9 mouse cellular contexts compared by ENCODE assay signal in genomic region chr7:90386885-90387459, GRCm38 (mm10). TPM values are rescaled to one million over a fixed set of nuclear protein-coding genes. Genes with fewer than 3 reads are reported as not detected.
A peak's percentile ranks its signal among the peaks of the same experiment; 100 is the strongest.
DNase-seq lines count a peak whose midpoint lies in the region; ATAC-seq and TF ChIP-seq lines count a peak whose summit lies in the region.
"Had no signal": no experiment of that assay in that cellular context is flagged by ENCODE, and none has a peak within 500 bp of the region (broad histone marks: within the 10 kb centered on the region; RNA-seq: fewer than 3 reads in every experiment).

No protein-coding gene starts in this region.

- H3K4me3 ChIP-seq in CH12.LX (replicated peaks in 1 of 3; ENCODE audit: low read depth in 2 of 3, low read length in 2 of 3, poor library complexity in 1 of 3), result no peak overlapping the region
- 0 out of 2 replicates have a peak overlapping the region, but pooled peaks have one; percentile 5 for H3K4me3 ChIP-seq in brown adipose tissue, adult 24 weeks (ENCODE audit: insufficient read depth, low read depth, low read length)
- H3K4me3 ChIP-seq in layer of hippocampus, adult 2 months, result peak overlapping the region; percentile 57
- H3K4me3 ChIP-seq in midbrain, embryonic 16.5 days (ENCODE audit: low read depth, low read length), result peak overlapping the region; percentile 36
- H3K4me3 ChIP-seq: liver, embryonic 13.5 days had no signal

- no peak overlapping the region for H3K27ac ChIP-seq in CH12.LX (ENCODE audit: insufficient read depth, low read depth)
- no peak overlapping the region for H3K27ac ChIP-seq in brown adipose tissue, adult 24 weeks (replicated peaks; ENCODE audit: low read depth, low read length)
- H3K27ac ChIP-seq in layer of hippocampus, adult 2 months, result peak overlapping the region; percentile 79
- H3K27ac ChIP-seq in midbrain, embryonic 16.5 days (ENCODE audit: low read length), result peak overlapping the region; percentile 14; the same call in 1 of the 2 replicates
- H3K27ac ChIP-seq: liver, embryonic 13.5 days had no signal

- dilution Hi-C loops in CH12.LX (cut with MboI; ENCODE audit: extremely low pct_ligation_motif_present, extremely low pct_unique_long_range_greater_than_20kb, low sequenced_read_pairs), result no loop called here

- no peaks in the 10 kb centered on the region for H3K9me3 ChIP-seq in CH12.LX (replicated peaks; ENCODE audit: low read length)
- no peaks in the 10 kb centered on the region for H3K9me3 ChIP-seq in midbrain, embryonic 16.5 days (replicated peaks; ENCODE audit: control insufficient read depth, low read length, poor library complexity, severe bottlenecking)
- H3K9me3 ChIP-seq: liver, embryonic 13.5 days had no signal

- no peaks in the 10 kb centered on the region for H3K4me1 ChIP-seq in CH12.LX (ENCODE audit: control insufficient read depth in 1 of 2, insufficient read depth in 2 of 2)
- H3K4me1 ChIP-seq in brown adipose tissue, adult 24 weeks (ENCODE audit: control insufficient read depth, insufficient read depth, insufficient read length, low read length), result no peaks in the 10 kb centered on the region
- peaks cover 4% of the 10 kb centered on the region for H3K4me1 ChIP-seq in midbrain, embryonic 16.5 days (ENCODE audit: control insufficient read depth, insufficient read depth, low read length)
- H3K4me1 ChIP-seq: liver, embryonic 13.5 days had no signal

- TF ChIP-seq POLR2A in CH12.LX (IDR thresholded peaks at IDR 0.05; ENCODE audit: low read depth, low read length), result no peak

- in situ Hi-C loops in CH12.LX (cut with MboI; ENCODE audit: low pct_ligation_motif_present, low pct_unique_long_range_greater_than_20kb, low sequenced_read_pairs), result no loop called here

- ATAC-seq in midbrain, embryonic 16.5 days, result peak; percentile 90

- TF ChIP-seq CTCF in CH12.LX (conservative IDR thresholded peaks at IDR 0.05 in 1 of 2, IDR thresholded peaks at IDR 0.05 in 1 of 2; ENCODE audit: low read depth in 2 of 2, low read length in 2 of 2), result no peak
- TF ChIP-seq CTCF in layer of hippocampus, adult 2 months (conservative IDR thresholded peaks at IDR 0.05), result no peak

- H3K79me2 ChIP-seq in CH12.LX (replicated peaks; ENCODE audit: control insufficient read depth, extremely low read depth, insufficient read depth, poor library complexity, severe bottlenecking), result no peaks in the 10 kb centered on the region

- WGBS in midbrain, embryonic 16.5 days, result 2% methylated on average over 8 of the region's 8 CpGs

- H3K27me3 ChIP-seq in CH12.LX (replicated peaks), result no peaks in the 10 kb centered on the region
- H3K27me3 ChIP-seq in midbrain, embryonic 16.5 days (ENCODE audit: control insufficient read depth, insufficient read depth, low read depth, low read length), result no peaks in the 10 kb centered on the region

- H3K36me3 ChIP-seq in CH12.LX (replicated peaks in 1 of 2; ENCODE audit: control insufficient read depth in 1 of 2, insufficient read depth in 1 of 2, low read length in 1 of 2), result no peaks in the 10 kb centered on the region
- H3K36me3 ChIP-seq in midbrain, embryonic 16.5 days (ENCODE audit: control insufficient read depth, insufficient read depth, low read length), result no peaks in the 10 kb centered on the region
- H3K36me3 ChIP-seq: liver, embryonic 13.5 days had no signal

- peak overlapping the region; percentile 2 for H3K4me2 ChIP-seq in CH12.LX (ENCODE audit: insufficient read depth, low read depth, poor library complexity, severe bottlenecking)
- H3K4me2 ChIP-seq in midbrain, embryonic 16.5 days (ENCODE audit: low read length), result peak overlapping the region; percentile 50
- H3K4me2 ChIP-seq: liver, embryonic 13.5 days had no signal

- DNase-seq in CH12.LX (ENCODE audit: extremely low read depth), result no peak
- DNase-seq in frontal cortex, postnatal 36 days (ENCODE audit: low spot score in 2 of 2), result peak; percentile 68 to 83
- peak; percentile 53 to 63 for DNase-seq in layer of hippocampus, adult 2 months (ENCODE audit: low spot score in 2 of 2)
- no peak for DNase-seq in urinary bladder, postnatal 14 days (ENCODE audit: low spot score)
- DNase-seq in adrenal gland, postnatal 25 days, result no peak
- DNase-seq in thymus, postnatal 14 days, result no peak
- DNase-seq: liver, embryonic 13.5 days had no signal

- TF ChIP-seq RAD21 in CH12.LX (IDR thresholded peaks at IDR 0.05; ENCODE audit: low read depth, low read length), result no peak

- H3K9ac ChIP-seq in CH12.LX (ENCODE audit: insufficient read depth, low read depth), result peak overlapping the region; percentile 32; the same call in 1 of the 2 replicates
- 0 out of 2 replicates have a peak overlapping the region, but pooled peaks have one; percentile 8 for H3K9ac ChIP-seq in midbrain, embryonic 16.5 days (ENCODE audit: low read depth, low read length)
- H3K9ac ChIP-seq: liver, embryonic 13.5 days had no signal

- TF ChIP-seq EP300 in CH12.LX (IDR thresholded peaks at IDR 0.05; ENCODE audit: low read length), result no peak

TF ChIP-seq in CH12.LX, 34 proteins besides CTCF, POLR2A, EP300 and RAD21:
- TF ChIP-seq GABPA (IDR thresholded peaks at IDR 0.05; ENCODE audit: insufficient replicate concordance, low read depth, low read length) (no peak), BHLHE40 (IDR thresholded peaks at IDR 0.05; ENCODE audit: low read depth, low read length) (no peak), USF1 (IDR thresholded peaks at IDR 0.05; ENCODE audit: low read depth, low read length) (no peak), ZC3H11A (IDR thresholded peaks at IDR 0.05; ENCODE audit: low read depth, low read length) (no peak), PAX5 (IDR thresholded peaks at IDR 0.05; ENCODE audit: low read length) (no peak), MAX (IDR thresholded peaks at IDR 0.05; ENCODE audit: low read length) (no peak), NRF1 (IDR thresholded peaks at IDR 0.05; ENCODE audit: low read depth, low read length) (no peak), TBP (conservative IDR thresholded peaks at IDR 0.05; ENCODE audit: low read depth, low read length) (no peak), MXI1 (IDR thresholded peaks at IDR 0.05; ENCODE audit: low read depth, low read length) (no peak), IRF4 (IDR thresholded peaks at IDR 0.05; ENCODE audit: low read depth, low read length) (no peak), CHD2 (IDR thresholded peaks at IDR 0.05; ENCODE audit: low read length) (no peak), MYC (IDR thresholded peaks at IDR 0.05; ENCODE audit: low read depth, low read length) (no peak), HCFC1 (IDR thresholded peaks at IDR 0.05; ENCODE audit: low read depth, low read length) (no peak), UBTF (IDR thresholded peaks at IDR 0.05; ENCODE audit: low read depth, low read length) (no peak), E2F4 (IDR thresholded peaks at IDR 0.05; ENCODE audit: insufficient replicate concordance, low read depth, low read length) (no peak), JUN (IDR thresholded peaks at IDR 0.05; ENCODE audit: insufficient read depth, low read depth, low read length) (no peak), KAT2A (IDR thresholded peaks at IDR 0.05; ENCODE audit: insufficient replicate concordance, low read length) (no peak), TCF12 (IDR thresholded peaks at IDR 0.05; ENCODE audit: low read depth, low read length) (no peak)

RNA-seq across cellular contexts. Expression of gene Ccdc89, which starts 39.4 kb away (rescaled TPM):
- total RNA-seq in CH12.LX (2012; rRNA removed) (not detected in 2 replicates), CH12.LX (2014; rRNA removed) (not detected in 2 replicates)
- not detected in 2 replicates for polyA plus RNA-seq in CH12.LX (2012; ENCODE audit: insufficient read length, low read depth)
- not detected in 2 replicates for polyA plus RNA-seq in brown adipose tissue, adult 24 weeks (2012; ENCODE audit: insufficient read depth, insufficient read length, missing spikeins)
- under 1 TPM; 0.39 to 0.69 TPM for total RNA-seq in layer of hippocampus, adult 2 months (2021)
- polyA plus RNA-seq in midbrain, embryonic 16.5 days (2015; fragmentation: Nextera tagmentation; extraction: Ambion mirVana), result 2.1 and 2.4 TPM in 2 replicates
- total RNA-seq in adrenal gland, postnatal 25 days (2021), result 0.57 and 1.1 TPM in 2 replicates

RNA-seq across cellular contexts. Expression of gene Crebzf, which starts 55.6 kb away (rescaled TPM):
- 63.2 and 74.0 TPM in 2 replicates for total RNA-seq in CH12.LX (2012; rRNA removed)
- total RNA-seq in CH12.LX (2014; rRNA removed), result 102 and 115 TPM in 2 replicates
- polyA plus RNA-seq in CH12.LX (2012; ENCODE audit: insufficient read length, low read depth), result 51.8 and 61.5 TPM in 2 replicates
- 23.2 and 37.5 TPM in 2 replicates for polyA plus RNA-seq in brown adipose tissue, adult 24 weeks (2012; ENCODE audit: insufficient read depth, insufficient read length, missing spikeins)
- total RNA-seq in layer of hippocampus, adult 2 months (2021), result 10 to 100 TPM; 86.0 to 88.5 TPM
- polyA plus RNA-seq in midbrain, embryonic 16.5 days (2015; fragmentation: Nextera tagmentation; extraction: Ambion mirVana), result 27.8 and 36.1 TPM in 2 replicates
- 91.1 and 91.6 TPM in 2 replicates for total RNA-seq in adrenal gland, postnatal 25 days (2021)

Comparison
In these comparisons a context has a peak if more than half of its experiments do, and no peak if none do; other contexts are left out.
1. DNase-seq: peak in frontal cortex, postnatal 36 days (2 of 2) and layer of hippocampus, adult 2 months (2 of 2); none in CH12.LX (single experiment), urinary bladder, postnatal 14 days (single experiment), adrenal gland, postnatal 25 days (single experiment) and thymus, postnatal 14 days (single experiment).
2. H3K27ac ChIP-seq: peak in layer of hippocampus, adult 2 months (single experiment) and midbrain, embryonic 16.5 days (single experiment); none in CH12.LX (single experiment) and brown adipose tissue, adult 24 weeks (single experiment).
3. H3K4me3 ChIP-seq: peak in brown adipose tissue, adult 24 weeks (single experiment), layer of hippocampus, adult 2 months (single experiment) and midbrain, embryonic 16.5 days (single experiment); none in CH12.LX (0 of 3).